Mouse (Mus musculus) megakaryocyte progenitor cell, adult 5-6 weeks (primary cell): Measurements from ENCODE around the gene Smg6. TPM values are rescaled to one million over a fixed set of nuclear protein-coding genes. Genes with fewer than 3 reads are reported as not detected.

Source experiments
- ATAC-seq: replicated peaks from 2 replicates; pipeline ENCODE4 v1.8.0; 2016; ENCODE audit warnings: mild to moderate bottlenecking, moderate TSS enrichment, inconsistent platforms; ENCODE audit not compliant: poor library complexity
- total RNA-seq, 2 experiments: library from RNA; stranded (forward) in 1 of 2; stranded (reverse) in 1 of 2; fragments of 157-497, 149-512 nt in 1 of 2; fragments of 200-1000 nt in 1 of 2; gene quantifications; 2 replicates each; pipeline versions ENCODE4 v1.2.3 to v1.2.4; 2015 to 2017

Smg6 gene
- total RNA-seq (2015) (15.3 and 23.1 TPM in 2 replicates), total RNA-seq (2017) (29.5 and 32.7 TPM in 2 replicates)

- ATAC-seq = peak; percentile 83
Measured at GRCm38 (mm10) chr11:74925577-74926387, at the start of gene Smg6, which contains the start of gene Srr. TSS of gene Smg6 (plus strand) at chr11:74925823. TSS of gene Srr (minus strand) at chr11:74925948.

GRCm38 (mm10) chr11:74876801-74877200 is 48.8 kb upstream of the Smg6 start:
- no peak for ATAC-seq

GRCm38 (mm10) chr11:74880999-74881398 is 44.6 kb upstream of the Smg6 start:
- no peak for ATAC-seq

GRCm38 (mm10) chr11:74881979-74882378 is 43.6 kb upstream of the Smg6 start:
- no peak for ATAC-seq

- ATAC-seq = no peak
Measured at GRCm38 (mm10) chr11:74883098-74883497, 42.5 kb upstream of the Smg6 start.

GRCm38 (mm10) chr11:74894619-74895018 is 31.0 kb upstream of the Smg6 start:
- ATAC-seq = no peak

GRCm38 (mm10) chr11:74895980-74896900 is 29.4 kb upstream of the Smg6 start:
- peak; percentile 64 for ATAC-seq

GRCm38 (mm10) chr11:74896901-74897677 is 28.5 kb upstream of the Smg6 start, which contains the start of gene Sgsm2:
TSS of gene Sgsm2 (minus strand) at chr11:74897060.
- ATAC-seq = peak; percentile 51

- ATAC-seq = peak; percentile 84
Measured at GRCm38 (mm10) chr11:74897678-74898516, 27.7 kb upstream of the Smg6 start, which contains the start of gene Tsr1. TSS of gene Tsr1 (plus strand) at chr11:74898071.

- no peak for ATAC-seq
Measured at GRCm38 (mm10) chr11:74898517-74898827, 27.2 kb upstream of the Smg6 start.

- ATAC-seq = no peak
Measured at GRCm38 (mm10) chr11:74901555-74901954, 24.1 kb upstream of the Smg6 start.

GRCm38 (mm10) chr11:74902416-74902815 is 23.2 kb upstream of the Smg6 start:
- no peak for ATAC-seq

GRCm38 (mm10) chr11:74907850-74908249 is 17.8 kb upstream of the Smg6 start:
- ATAC-seq = no peak

- no peak for ATAC-seq
Measured at GRCm38 (mm10) chr11:74908618-74909399, 16.8 kb upstream of the Smg6 start.

GRCm38 (mm10) chr11:74909978-74910377 is 15.6 kb upstream of the Smg6 start:
- no peak for ATAC-seq

GRCm38 (mm10) chr11:74912492-74912891 is 13.1 kb upstream of the Smg6 start:
- ATAC-seq = no peak

GRCm38 (mm10) chr11:74919249-74919648 is 6.4 kb upstream of the Smg6 start:
- no peak for ATAC-seq

GRCm38 (mm10) chr11:74924149-74924548 is 1.5 kb upstream of the Smg6 start:
- no peak for ATAC-seq

GRCm38 (mm10) chr11:74926388-74927005 is 874 bp downstream of the Smg6 start:
- ATAC-seq = peak; percentile 64
